ENCODE assay signal across 8 mouse cellular contexts in the genomic region with DNA sequence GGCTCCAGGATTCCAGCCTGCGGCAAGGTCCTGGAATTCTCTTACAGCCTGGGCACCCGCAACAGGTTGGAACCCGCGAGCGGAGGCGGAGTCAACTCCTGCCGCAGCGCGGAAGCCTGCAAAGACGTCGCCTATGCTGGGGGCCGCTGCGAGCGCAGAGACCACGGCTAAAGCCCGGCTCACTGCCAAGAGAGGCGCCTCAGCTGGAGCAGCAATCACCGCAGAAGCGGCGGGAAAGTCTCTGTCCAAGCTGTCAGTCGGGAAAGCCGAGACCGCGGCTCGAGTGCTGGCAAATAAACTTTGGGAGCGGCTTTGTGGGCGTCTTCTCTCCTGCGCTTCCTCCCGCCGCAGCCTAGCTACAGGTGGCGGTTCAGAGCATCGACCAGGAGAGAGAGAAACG. TPM values are rescaled to one million over a fixed set of nuclear protein-coding genes. Genes with fewer than 3 reads are reported as not detected.
DNase-seq lines count a peak whose midpoint lies in the region; ATAC-seq lines count a peak whose summit lies in the region.

No protein-coding gene starts in this region.

- H3K4me2 ChIP-seq in midbrain, embryonic 16.5 days (ENCODE audit: low read length), result peak overlapping the region; percentile 60

- H3K27me3 ChIP-seq in midbrain, embryonic 16.5 days (ENCODE audit: control insufficient read depth, insufficient read depth, low read depth, low read length), result peaks cover 36% of the 10 kb centered on the region

- H3K4me1 ChIP-seq in midbrain, embryonic 16.5 days (ENCODE audit: control insufficient read depth, insufficient read depth, low read length), result peaks cover 5% of the 10 kb centered on the region

- DNase-seq in adrenal gland, postnatal 10 days, result peak; percentile 18
- DNase-seq in adrenal gland, postnatal 4 days (ENCODE audit: low spot score in 2 of 2), result no peak
- DNase-seq in right cerebral cortex, postnatal 4 days, result peak; percentile 14
- DNase-seq in right cerebral cortex, adult 18-20 months, result no peak
- DNase-seq in kidney, postnatal 10 days, result peak; percentile 26
- no peak for DNase-seq in adipocyte (ENCODE audit: low spot score)
- DNase-seq in cerebellum, adult 11-12 months, result no peak

- no peaks in the 10 kb centered on the region for H3K36me3 ChIP-seq in midbrain, embryonic 16.5 days (ENCODE audit: control insufficient read depth, insufficient read depth, low read length)

- H3K9me3 ChIP-seq in midbrain, embryonic 16.5 days (replicated peaks; ENCODE audit: control insufficient read depth, low read length, poor library complexity, severe bottlenecking), result no peaks in the 10 kb centered on the region

- no peak overlapping the region for H3K27ac ChIP-seq in midbrain, embryonic 16.5 days (ENCODE audit: low read length)

- peak overlapping the region; percentile 38 for H3K4me3 ChIP-seq in midbrain, embryonic 16.5 days (ENCODE audit: low read depth, low read length)

- ATAC-seq in midbrain, embryonic 16.5 days, result no peak

- WGBS in midbrain, embryonic 16.5 days, result 15% methylated on average over 33 of the region's 33 CpGs

- H3K9ac ChIP-seq in midbrain, embryonic 16.5 days (ENCODE audit: low read depth, low read length), result no peak overlapping the region

RNA-seq across cellular contexts. Expression of a gene that starts 3.3 kb away (rescaled TPM):
- 1 to 10 TPM in 1 of 2 experiments, under 1 TPM in 1; 0.42 to 1.6 TPM for total RNA-seq in adrenal gland, postnatal 10 days (2021)
- 1 to 10 TPM in 1 of 2 experiments, under 1 TPM in 1; 0.99 to 3.8 TPM for total RNA-seq in adrenal gland, postnatal 4 days (2021)
- 3.9 TPM in 2 replicates for polyA plus RNA-seq in midbrain, embryonic 16.5 days (2015; fragmentation: Nextera tagmentation; extraction: Ambion mirVana)

Comparison
In these comparisons a context has a peak if more than half of its experiments do, and no peak if none do; other contexts are left out.
1. DNase-seq: peak in adrenal gland, postnatal 10 days (single experiment), right cerebral cortex, postnatal 4 days (single experiment) and kidney, postnatal 10 days (single experiment); none in adrenal gland, postnatal 4 days (0 of 2), right cerebral cortex, adult 18-20 months (single experiment), adipocyte (single experiment) and cerebellum, adult 11-12 months (single experiment).